Mouse (Mus musculus): Measurements from ENCODE around the gene Dmxl2. TPM values are rescaled to one million over a fixed set of nuclear protein-coding genes. Genes with fewer than 3 reads are reported as not detected.

The Dmxl2 gene
- polyA plus RNA-seq, 1 experiment from 2014 or later: 65.4 TPM

GRCm38 (mm10) chr9:54515991-54516390, 14.6 kb upstream of the Dmxl2 start:
- ATAC-seq: no peak

GRCm38 (mm10) chr9:54502873-54503272, 1.4 kb upstream of the Dmxl2 start:
- Histone ChIP-seq H3K4me3 (ENCODE audit: low read length) (peak overlapping the region; percentile 93), H3K4me2 (ENCODE audit: low read length) (peak overlapping the region; percentile 77), H3K27ac (ENCODE audit: low read depth, low read length) (no peak overlapping the region), H3K27me3 (replicated peaks; ENCODE audit: control insufficient read depth, insufficient read depth, low read length) (no peaks in the 10 kb centered on the region), H3K36me3 (ENCODE audit: control insufficient read depth, insufficient read depth, low read length) (no peaks in the 10 kb centered on the region), H3K9ac (ENCODE audit: low read depth, low read length) (peak overlapping the region; percentile 48; the same call in 1 of the 2 replicates), H3K9me3 (ENCODE audit: control insufficient read depth, low read length) (no peaks in the 10 kb centered on the region), H3K4me1 (ENCODE audit: control insufficient read depth, insufficient read depth, low read depth, low read length) (peaks cover 18% of the 10 kb centered on the region)
- no peak for ATAC-seq
- WGBS: 13% methylated on average over 12 of the region's 12 CpGs

More at GRCm38 (mm10) chr9:54515991-54516390, 14.6 kb upstream of the Dmxl2 start:
- WGBS: 92% methylated on average over 2 of the region's 2 CpGs
- Histone ChIP-seq H3K27ac (ENCODE audit: low read depth, low read length) (no peak overlapping the region), H3K36me3 (ENCODE audit: control insufficient read depth, insufficient read depth, low read length) (no peaks in the 10 kb centered on the region), H3K4me1 (ENCODE audit: control insufficient read depth, insufficient read depth, low read depth, low read length) (no peaks in the 10 kb centered on the region), H3K4me3 (ENCODE audit: low read length) (no peak overlapping the region), H3K9ac (ENCODE audit: low read depth, low read length) (no peak overlapping the region), H3K4me2 (ENCODE audit: low read length) (no peak overlapping the region), H3K9me3 (ENCODE audit: control insufficient read depth, low read length) (no peaks in the 10 kb centered on the region), H3K27me3 (replicated peaks; ENCODE audit: control insufficient read depth, insufficient read depth, low read length) (no peaks in the 10 kb centered on the region)

GRCm38 (mm10) chr9:54502111-54502495, 677 bp upstream of the Dmxl2 start:
- ATAC-seq: no peak; the same call in 1 of the 2 replicates
- Histone ChIP-seq H3K9me3 (ENCODE audit: control insufficient read depth, low read length) (no peaks in the 10 kb centered on the region), H3K27me3 (replicated peaks; ENCODE audit: control insufficient read depth, insufficient read depth, low read length) (no peaks in the 10 kb centered on the region), H3K36me3 (ENCODE audit: control insufficient read depth, insufficient read depth, low read length) (no peaks in the 10 kb centered on the region), H3K9ac (ENCODE audit: low read depth, low read length) (peak overlapping the region; percentile 95), H3K4me3 (ENCODE audit: low read length) (peak overlapping the region; percentile 93), H3K27ac (ENCODE audit: low read depth, low read length) (peak overlapping the region; percentile 92), H3K4me2 (ENCODE audit: low read length) (peak overlapping the region; percentile 77), H3K4me1 (ENCODE audit: control insufficient read depth, insufficient read depth, low read depth, low read length) (peaks cover 18% of the 10 kb centered on the region)
- 3% methylated on average over 13 of the region's 13 CpGs for WGBS

GRCm38 (mm10) chr9:54500832-54501452, 484 bp downstream of the Dmxl2 start:
- Histone ChIP-seq H3K27me3 (replicated peaks; ENCODE audit: control insufficient read depth, insufficient read depth, low read length) (no peaks in the 10 kb centered on the region), H3K9me3 (ENCODE audit: control insufficient read depth, low read length) (no peaks in the 10 kb centered on the region), H3K9ac (ENCODE audit: low read depth, low read length) (peak overlapping the region; percentile 95), H3K27ac (ENCODE audit: low read depth, low read length) (peak overlapping the region; percentile 92), H3K4me1 (ENCODE audit: control insufficient read depth, insufficient read depth, low read depth, low read length) (peaks cover 18% of the 10 kb centered on the region), H3K36me3 (ENCODE audit: control insufficient read depth, insufficient read depth, low read length) (no peaks in the 10 kb centered on the region), H3K4me2 (ENCODE audit: low read length) (peak overlapping the region; percentile 77), H3K4me3 (ENCODE audit: low read length) (peak overlapping the region; percentile 93)
- 1% methylated on average over 38 of the region's 43 CpGs for WGBS
- ATAC-seq: peak; percentile 79

GRCm38 (mm10) chr9:54499791-54500190, 1.6 kb downstream of the Dmxl2 start:
- ATAC-seq: no peak
- Histone ChIP-seq H3K27ac (ENCODE audit: low read depth, low read length) (no peak overlapping the region), H3K4me2 (ENCODE audit: low read length) (peak overlapping the region; percentile 77), H3K27me3 (replicated peaks; ENCODE audit: control insufficient read depth, insufficient read depth, low read length) (no peaks in the 10 kb centered on the region), H3K9ac (ENCODE audit: low read depth, low read length) (no peak overlapping the region), H3K36me3 (ENCODE audit: control insufficient read depth, insufficient read depth, low read length) (no peaks in the 10 kb centered on the region), H3K9me3 (ENCODE audit: control insufficient read depth, low read length) (no peaks in the 10 kb centered on the region), H3K4me3 (ENCODE audit: low read length) (peak overlapping the region; percentile 93), H3K4me1 (ENCODE audit: control insufficient read depth, insufficient read depth, low read depth, low read length) (peaks cover 18% of the 10 kb centered on the region)
- WGBS: 78% methylated on average over 3 of the region's 3 CpGs

GRCm38 (mm10) chr9:54499291-54499690, 2.1 kb downstream of the Dmxl2 start:
- Histone ChIP-seq H3K4me3 (ENCODE audit: low read length) (no peak overlapping the region), H3K27ac (ENCODE audit: low read depth, low read length) (no peak overlapping the region), H3K36me3 (ENCODE audit: control insufficient read depth, insufficient read depth, low read length) (no peaks in the 10 kb centered on the region), H3K9ac (ENCODE audit: low read depth, low read length) (no peak overlapping the region), H3K4me1 (ENCODE audit: control insufficient read depth, insufficient read depth, low read depth, low read length) (peaks cover 18% of the 10 kb centered on the region), H3K4me2 (ENCODE audit: low read length) (peak overlapping the region; percentile 77), H3K27me3 (replicated peaks; ENCODE audit: control insufficient read depth, insufficient read depth, low read length) (no peaks in the 10 kb centered on the region), H3K9me3 (ENCODE audit: control insufficient read depth, low read length) (no peaks in the 10 kb centered on the region)
- ATAC-seq: no peak
- WGBS: 82% methylated on average over 6 of the region's 6 CpGs

GRCm38 (mm10) chr9:54490431-54490830, 11.0 kb downstream of the Dmxl2 start:
- H3K4me3 ChIP-seq (ENCODE audit: low read length): no peak overlapping the region
- no peaks in the 10 kb centered on the region for H3K4me1 ChIP-seq (ENCODE audit: control insufficient read depth, insufficient read depth, low read depth, low read length)
- 87% methylated on average over 2 of the region's 2 CpGs for WGBS
- H3K9me3 ChIP-seq (ENCODE audit: control insufficient read depth, low read length): no peaks in the 10 kb centered on the region
- no peaks in the 10 kb centered on the region for H3K36me3 ChIP-seq (ENCODE audit: control insufficient read depth, insufficient read depth, low read length)
- H3K4me2 ChIP-seq (ENCODE audit: low read length): no peak overlapping the region
- ATAC-seq: no peak
- H3K27ac ChIP-seq (ENCODE audit: low read depth, low read length): no peak overlapping the region
- no peak overlapping the region for H3K9ac ChIP-seq (ENCODE audit: low read depth, low read length)
- no peaks in the 10 kb centered on the region for H3K27me3 ChIP-seq (replicated peaks; ENCODE audit: control insufficient read depth, insufficient read depth, low read length)

- no peak overlapping the region for H3K4me3 ChIP-seq (ENCODE audit: low read length)
- no peak overlapping the region for H3K4me2 ChIP-seq (ENCODE audit: low read length)
- no peaks in the 10 kb centered on the region for H3K36me3 ChIP-seq (ENCODE audit: control insufficient read depth, insufficient read depth, low read length)
- no peak overlapping the region for H3K27ac ChIP-seq (ENCODE audit: low read depth, low read length)
- 85% methylated on average over 2 of the region's 2 CpGs for WGBS
- no peaks in the 10 kb centered on the region for H3K9me3 ChIP-seq (ENCODE audit: control insufficient read depth, low read length)
- H3K4me1 ChIP-seq (ENCODE audit: control insufficient read depth, insufficient read depth, low read depth, low read length): no peaks in the 10 kb centered on the region
- no peaks in the 10 kb centered on the region for H3K27me3 ChIP-seq (replicated peaks; ENCODE audit: control insufficient read depth, insufficient read depth, low read length)
- ATAC-seq: no peak
- no peak overlapping the region for H3K9ac ChIP-seq (ENCODE audit: low read depth, low read length)
Observed at GRCm38 (mm10) chr9:54489599-54489998, 11.8 kb downstream of the Dmxl2 start.

- no peak overlapping the region for H3K4me2 ChIP-seq (ENCODE audit: low read length)
- H3K27me3 ChIP-seq (replicated peaks; ENCODE audit: control insufficient read depth, insufficient read depth, low read length): no peaks in the 10 kb centered on the region
- H3K27ac ChIP-seq (ENCODE audit: low read depth, low read length): no peak overlapping the region
- no peak overlapping the region for H3K9ac ChIP-seq (ENCODE audit: low read depth, low read length)
- no peaks in the 10 kb centered on the region for H3K4me1 ChIP-seq (ENCODE audit: control insufficient read depth, insufficient read depth, low read depth, low read length)
- H3K36me3 ChIP-seq (ENCODE audit: control insufficient read depth, insufficient read depth, low read length): no peaks in the 10 kb centered on the region
- 97% methylated on average over 2 of the region's 2 CpGs for WGBS
- no peak for ATAC-seq
- H3K9me3 ChIP-seq (ENCODE audit: control insufficient read depth, low read length): no peaks in the 10 kb centered on the region
- no peak overlapping the region for H3K4me3 ChIP-seq (ENCODE audit: low read length)
Observed at GRCm38 (mm10) chr9:54484927-54485326, 16.5 kb downstream of the Dmxl2 start.

Measured in hindbrain, embryonic 16.5 days (tissue).